8 mouse cellular contexts compared by ENCODE assay signal in the genomic region with DNA sequence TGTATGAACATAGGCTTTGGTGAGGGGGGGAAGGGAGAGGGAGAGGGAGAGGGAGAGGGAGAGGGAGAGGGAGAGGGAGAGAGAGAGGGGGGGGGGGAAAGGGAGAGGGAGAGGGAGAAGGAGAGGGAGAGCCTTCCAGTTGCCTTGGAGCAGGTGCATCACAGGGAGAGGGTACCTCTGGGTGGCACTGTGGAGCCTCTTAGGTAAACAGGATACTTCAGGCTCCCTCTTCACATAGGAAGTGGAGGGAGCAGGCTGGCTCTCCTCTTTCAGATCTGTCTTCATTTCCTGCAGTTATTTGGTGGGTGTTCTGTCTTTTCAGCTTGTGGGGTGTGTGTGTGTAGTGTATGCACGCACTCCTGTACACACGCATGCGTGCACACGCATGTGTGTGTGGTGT.
DNase-seq lines count a peak whose midpoint lies in the region; ATAC-seq lines count a peak whose summit lies in the region.

No protein-coding gene starts in this region.

- H3K27me3 ChIP-seq in embryonic facial prominence, embryonic 14.5 days (replicated peaks; ENCODE audit: control insufficient read depth, insufficient read depth, low read length): no peaks in the 10 kb centered on the region
- H3K27me3 ChIP-seq in embryonic facial prominence, embryonic 10.5 days (replicated peaks; ENCODE audit: low read depth, poor library complexity, severe bottlenecking): no peaks in the 10 kb centered on the region; the same call in 1 of the 2 replicates
- no peaks in the 10 kb centered on the region for H3K27me3 ChIP-seq in midbrain, embryonic 14.5 days (ENCODE audit: control insufficient read depth, insufficient read depth, low read length)
- H3K27me3 ChIP-seq in midbrain, embryonic 10.5 days (ENCODE audit: low read depth, poor library complexity, severe bottlenecking): peaks cover 10% of the 10 kb centered on the region; the same call in 1 of the 2 replicates
- no peaks in the 10 kb centered on the region for H3K27me3 ChIP-seq in stomach, embryonic 14.5 days (ENCODE audit: control insufficient read depth, insufficient read depth, low read length)

- 95% methylated on average over 4 of the region's 4 CpGs for WGBS in embryonic facial prominence, embryonic 14.5 days
- WGBS in embryonic facial prominence, embryonic 10.5 days: 89% methylated on average over 4 of the region's 4 CpGs
- 91% methylated on average over 4 of the region's 4 CpGs for WGBS in midbrain, embryonic 14.5 days
- 85% methylated on average over 4 of the region's 4 CpGs for WGBS in midbrain, embryonic 10.5 days
- WGBS in stomach, embryonic 14.5 days: 85% methylated on average over 4 of the region's 4 CpGs

- DNase-seq in embryonic facial prominence, embryonic 14.5 days (ENCODE audit: low spot score): no peak
- no peak for DNase-seq in embryonic facial prominence, embryonic 10.5 days (ENCODE audit: low spot score)
- DNase-seq in midbrain, embryonic 14.5 days: peak; percentile 56
- no peak for DNase-seq in midbrain, embryonic 10.5 days (ENCODE audit: low spot score)
- peak; percentile 58 for DNase-seq in kidney, postnatal 10 days
- DNase-seq in urinary bladder, adult 2 months (ENCODE audit: low spot score): no peak
- DNase-seq in cerebellum, postnatal 4 days (ENCODE audit: low spot score in 2 of 2): no peak

- H3K4me3 ChIP-seq in embryonic facial prominence, embryonic 14.5 days (ENCODE audit: low read depth, low read length): no peak overlapping the region
- H3K4me3 ChIP-seq in embryonic facial prominence, embryonic 10.5 days: no peak overlapping the region
- H3K4me3 ChIP-seq in midbrain, embryonic 14.5 days (replicated peaks; ENCODE audit: low read depth, low read length): no peak overlapping the region
- no peak overlapping the region for H3K4me3 ChIP-seq in midbrain, embryonic 10.5 days
- H3K4me3 ChIP-seq in stomach, embryonic 14.5 days (ENCODE audit: low read depth, low read length): no peak overlapping the region

- H3K9ac ChIP-seq in embryonic facial prominence, embryonic 14.5 days (ENCODE audit: low read depth, low read length): no peak overlapping the region
- no peak overlapping the region for H3K9ac ChIP-seq in midbrain, embryonic 14.5 days (replicated peaks; ENCODE audit: low read length)
- H3K9ac ChIP-seq in stomach, embryonic 14.5 days (replicated peaks; ENCODE audit: low read depth, low read length): no peak overlapping the region

- no peak overlapping the region for H3K4me2 ChIP-seq in embryonic facial prominence, embryonic 14.5 days (ENCODE audit: low read depth, low read length)
- H3K4me2 ChIP-seq in midbrain, embryonic 14.5 days (ENCODE audit: low read length): no peak overlapping the region
- H3K4me2 ChIP-seq in stomach, embryonic 14.5 days (replicated peaks; ENCODE audit: low read depth, low read length): no peak overlapping the region

- ATAC-seq in embryonic facial prominence, embryonic 14.5 days (ENCODE audit: low read depth): peak; percentile 54; the same call in 1 of the 2 replicates
- ATAC-seq in midbrain, embryonic 14.5 days (ENCODE audit: low FRiP score, low TSS enrichment): no peak
- 0 out of 2 replicates have a peak, but pooled peaks have one; percentile 60 for ATAC-seq in stomach, embryonic 14.5 days (ENCODE audit: insufficient number of reproducible peaks, insufficient read depth, low FRiP score, low read depth)

- H3K4me1 ChIP-seq in embryonic facial prominence, embryonic 14.5 days (ENCODE audit: control insufficient read depth, insufficient read depth, low read length): no peaks in the 10 kb centered on the region
- H3K4me1 ChIP-seq in embryonic facial prominence, embryonic 10.5 days: peaks cover 22% of the 10 kb centered on the region
- H3K4me1 ChIP-seq in midbrain, embryonic 14.5 days (ENCODE audit: control insufficient read depth, insufficient read depth, low read length): peaks cover 8% of the 10 kb centered on the region
- H3K4me1 ChIP-seq in midbrain, embryonic 10.5 days: peaks cover 31% of the 10 kb centered on the region
- no peaks in the 10 kb centered on the region for H3K4me1 ChIP-seq in stomach, embryonic 14.5 days (ENCODE audit: control insufficient read depth, insufficient read depth, low read length)

- no peaks in the 10 kb centered on the region for H3K9me3 ChIP-seq in embryonic facial prominence, embryonic 14.5 days (ENCODE audit: control insufficient read depth, low read length)
- H3K9me3 ChIP-seq in embryonic facial prominence, embryonic 10.5 days: no peaks in the 10 kb centered on the region
- H3K9me3 ChIP-seq in midbrain, embryonic 14.5 days (ENCODE audit: control insufficient read depth, low read length): no peaks in the 10 kb centered on the region
- no peaks in the 10 kb centered on the region for H3K9me3 ChIP-seq in midbrain, embryonic 10.5 days (replicated peaks)
- no peaks in the 10 kb centered on the region for H3K9me3 ChIP-seq in stomach, embryonic 14.5 days (ENCODE audit: control insufficient read depth, low read depth, low read length)

- H3K36me3 ChIP-seq in embryonic facial prominence, embryonic 14.5 days (ENCODE audit: control insufficient read depth, insufficient read depth, low read length): no peaks in the 10 kb centered on the region
- no peaks in the 10 kb centered on the region for H3K36me3 ChIP-seq in embryonic facial prominence, embryonic 10.5 days (replicated peaks)
- no peaks in the 10 kb centered on the region for H3K36me3 ChIP-seq in midbrain, embryonic 14.5 days (ENCODE audit: control insufficient read depth, insufficient read depth, low read length)
- no peaks in the 10 kb centered on the region for H3K36me3 ChIP-seq in midbrain, embryonic 10.5 days
- H3K36me3 ChIP-seq in stomach, embryonic 14.5 days (ENCODE audit: control insufficient read depth, insufficient read depth, low read length): no peaks in the 10 kb centered on the region

- no peak overlapping the region for H3K27ac ChIP-seq in embryonic facial prominence, embryonic 14.5 days (replicated peaks; ENCODE audit: low read depth, low read length)
- H3K27ac ChIP-seq in embryonic facial prominence, embryonic 10.5 days (replicated peaks): no peak overlapping the region
- H3K27ac ChIP-seq in midbrain, embryonic 14.5 days (replicated peaks; ENCODE audit: low read depth, low read length): peak overlapping the region; percentile 20; the same call in 1 of the 2 replicates
- H3K27ac ChIP-seq in midbrain, embryonic 10.5 days (replicated peaks): no peak overlapping the region
- no peak overlapping the region for H3K27ac ChIP-seq in stomach, embryonic 14.5 days (ENCODE audit: low read length)

Comparison
In these comparisons a context has a peak if more than half of its experiments do, and no peak if none do; other contexts are left out.
1. DNase-seq: peak in midbrain, embryonic 14.5 days (single experiment) and kidney, postnatal 10 days (single experiment); none in embryonic facial prominence, embryonic 14.5 days (single experiment), embryonic facial prominence, embryonic 10.5 days (single experiment), midbrain, embryonic 10.5 days (single experiment), urinary bladder, adult 2 months (single experiment) and cerebellum, postnatal 4 days (0 of 2).